Mouse (Mus musculus): ENCODE data around the gene Gm4792. TPM values are rescaled to one million over a fixed set of nuclear protein-coding genes. Genes with fewer than 3 reads are reported as not detected.
A peak's percentile ranks its signal among the peaks of the same experiment; 100 is the strongest.

Gm4792 gene
- polyA plus RNA-seq, 1 experiment from 2014 or later, result 0.27 TPM

- Histone ChIP-seq H3K27ac (no peak overlapping the region), H3K9me3 (no peaks in the 10 kb centered on the region; the same call in 1 of the 2 replicates), H3K4me2 (replicated peaks) (no peak overlapping the region), H3K9ac (no peak overlapping the region), H3K27me3 (replicated peaks) (no peaks in the 10 kb centered on the region), H3K4me3 (no peak overlapping the region), H3K36me3 (no peaks in the 10 kb centered on the region), H3K4me1 (no peaks in the 10 kb centered on the region)
- WGBS, result 84% methylated on average over 16 of the region's 16 CpGs
- no peak for ATAC-seq (ENCODE audit: low FRiP score, low read depth)
Observed at GRCm38 (mm10) chr10:94332358-94333137, 34.0 kb upstream of the Gm4792 start.

- no peak overlapping the region for H3K4me3 ChIP-seq
- no peak for ATAC-seq (ENCODE audit: low FRiP score, low read depth)
- WGBS, result 58% methylated on average over 5 of the region's 5 CpGs
- no peaks in the 10 kb centered on the region for H3K36me3 ChIP-seq
- H3K4me2 ChIP-seq (replicated peaks), result no peak overlapping the region
- H3K27me3 ChIP-seq (replicated peaks), result no peaks in the 10 kb centered on the region
- no peak overlapping the region for H3K27ac ChIP-seq
- H3K4me1 ChIP-seq, result no peaks in the 10 kb centered on the region
- H3K9ac ChIP-seq, result no peak overlapping the region
- H3K9me3 ChIP-seq, result peaks cover under 1% of the 10 kb centered on the region
Observed at GRCm38 (mm10) chr10:94329962-94330361, 31.5 kb upstream of the Gm4792 start.

DNA sequence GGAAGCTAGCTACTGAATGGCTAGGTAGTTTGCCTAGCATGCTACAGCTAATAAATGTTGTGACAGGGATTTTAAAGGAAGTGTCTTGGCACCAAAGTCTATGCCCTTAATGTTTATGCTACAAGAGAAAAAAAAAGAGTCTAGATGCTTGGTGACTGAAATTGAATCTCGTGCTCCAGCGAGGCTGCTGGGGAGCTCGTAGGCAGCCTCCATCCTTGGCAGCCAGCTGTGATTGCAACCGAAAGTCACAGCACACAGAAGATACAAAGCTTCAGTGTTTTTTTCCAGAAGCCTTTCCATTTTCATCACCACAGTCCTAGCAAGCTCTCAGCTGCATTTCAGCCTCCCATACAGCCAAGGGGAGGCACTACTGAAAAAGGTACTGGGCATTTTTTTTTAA, 20.1 kb upstream of the Gm4792 start:
- Histone ChIP-seq H3K27me3 (replicated peaks) (no peaks in the 10 kb centered on the region; the same call in 1 of the 2 replicates), H3K27ac (no peak overlapping the region), H3K4me1 (no peaks in the 10 kb centered on the region), H3K36me3 (no peaks in the 10 kb centered on the region), H3K9ac (no peak overlapping the region), H3K9me3 (no peaks in the 10 kb centered on the region; the same call in 1 of the 2 replicates), H3K4me3 (no peak overlapping the region), H3K4me2 (replicated peaks) (no peak overlapping the region)
- WGBS, result 60% methylated on average over 4 of the region's 4 CpGs
- no peak for ATAC-seq (ENCODE audit: low FRiP score, low read depth)

DNA sequence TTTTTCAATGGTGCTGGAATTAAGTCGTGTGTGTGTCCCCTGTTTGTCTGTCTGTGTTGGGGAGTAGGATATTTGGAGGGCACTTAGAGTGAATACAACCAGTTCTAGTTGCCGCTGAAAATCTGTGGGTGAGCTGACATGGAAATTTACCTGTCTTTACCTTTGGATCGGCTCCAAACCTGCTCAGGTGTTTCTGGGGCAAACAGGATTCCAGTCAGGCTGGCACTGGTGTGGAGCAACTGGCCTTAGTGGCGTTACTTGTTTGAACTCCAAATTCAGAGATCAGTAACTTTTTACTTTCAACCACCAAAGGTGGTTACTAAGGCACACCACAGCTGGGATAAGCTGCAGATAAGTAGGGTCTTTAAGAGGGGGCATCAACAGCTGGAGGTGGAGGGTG, 14.6 kb upstream of the Gm4792 start:
- H3K27ac ChIP-seq, result no peak overlapping the region
- ATAC-seq (ENCODE audit: low FRiP score, low read depth), result no peak
- 87% methylated on average over 4 of the region's 4 CpGs for WGBS
- H3K36me3 ChIP-seq, result no peaks in the 10 kb centered on the region
- no peak overlapping the region for H3K9ac ChIP-seq
- H3K9me3 ChIP-seq, result peaks cover 9% of the 10 kb centered on the region
- peaks cover 16% of the 10 kb centered on the region for H3K4me1 ChIP-seq
- no peak overlapping the region for H3K4me3 ChIP-seq
- H3K27me3 ChIP-seq (replicated peaks), result no peaks in the 10 kb centered on the region; the same call in none of the 2 replicates
- no peak overlapping the region for H3K4me2 ChIP-seq (replicated peaks)

- no peak overlapping the region for H3K27ac ChIP-seq
- ATAC-seq (ENCODE audit: low FRiP score, low read depth), result peak; percentile 79
- H3K27me3 ChIP-seq (replicated peaks), result no peaks in the 10 kb centered on the region; the same call in none of the 2 replicates
- peak overlapping the region; percentile 94 for H3K4me2 ChIP-seq (replicated peaks)
- peak overlapping the region; percentile 45 for H3K9ac ChIP-seq
- H3K9me3 ChIP-seq, result peaks cover 9% of the 10 kb centered on the region
- H3K4me1 ChIP-seq, result peaks cover 16% of the 10 kb centered on the region
- H3K36me3 ChIP-seq, result no peaks in the 10 kb centered on the region
- H3K4me3 ChIP-seq, result peak overlapping the region; percentile 43
- under 1% methylated on average over 45 of the region's 45 CpGs for WGBS
Observed at GRCm38 (mm10) chr10:94312007-94312715, 13.7 kb upstream of the Gm4792 start.

DNA sequence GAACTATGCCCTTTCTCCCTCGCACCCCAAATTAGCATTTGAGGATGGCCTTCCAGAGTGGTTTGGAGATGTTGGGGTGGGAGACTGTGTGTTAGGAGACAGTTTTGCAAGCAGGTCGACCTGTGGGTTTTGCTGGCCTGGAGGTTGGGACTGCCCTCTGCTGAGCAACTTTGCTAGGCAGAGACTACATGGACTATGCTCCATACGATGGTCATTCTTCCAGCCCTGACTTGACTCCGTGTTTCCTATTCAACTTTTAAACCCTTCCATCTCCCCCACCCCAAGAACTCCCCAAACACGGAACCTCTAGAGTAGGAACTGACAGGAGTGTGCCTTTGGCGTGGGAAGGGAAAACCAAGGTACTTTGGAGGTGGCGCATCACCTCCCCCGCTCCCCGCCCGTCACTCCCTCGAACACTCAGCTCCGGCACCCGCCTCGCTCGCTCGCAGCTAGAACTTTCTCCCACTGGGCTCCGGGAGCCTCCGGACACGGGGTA, 13.1 kb upstream of the Gm4792 start, which contains the start of gene Tmcc3:
TSS of gene Tmcc3 (plus strand) at position 439 of the 496 bp plus-strand sequence.
- Histone ChIP-seq H3K4me2 (replicated peaks) (peak within 1 kb of the TSS; percentile 94), H3K36me3 (no peaks in the 10 kb centered on the region), H3K9me3 (peaks cover 9% of the 10 kb centered on the region), H3K4me3 (peak within 1 kb of the TSS; percentile 43), H3K4me1 (peaks cover 16% of the 10 kb centered on the region), H3K9ac (peak within 1 kb of the TSS; percentile 45), H3K27me3 (replicated peaks) (no peaks in the 10 kb centered on the region; the same call in none of the 2 replicates), H3K27ac (no peak within 1 kb of the TSS)
- ATAC-seq (ENCODE audit: low FRiP score, low read depth), result peak; percentile 17; the same call in 1 of the 2 replicates
- 1% methylated on average over 19 of the region's 19 CpGs for WGBS

DNA sequence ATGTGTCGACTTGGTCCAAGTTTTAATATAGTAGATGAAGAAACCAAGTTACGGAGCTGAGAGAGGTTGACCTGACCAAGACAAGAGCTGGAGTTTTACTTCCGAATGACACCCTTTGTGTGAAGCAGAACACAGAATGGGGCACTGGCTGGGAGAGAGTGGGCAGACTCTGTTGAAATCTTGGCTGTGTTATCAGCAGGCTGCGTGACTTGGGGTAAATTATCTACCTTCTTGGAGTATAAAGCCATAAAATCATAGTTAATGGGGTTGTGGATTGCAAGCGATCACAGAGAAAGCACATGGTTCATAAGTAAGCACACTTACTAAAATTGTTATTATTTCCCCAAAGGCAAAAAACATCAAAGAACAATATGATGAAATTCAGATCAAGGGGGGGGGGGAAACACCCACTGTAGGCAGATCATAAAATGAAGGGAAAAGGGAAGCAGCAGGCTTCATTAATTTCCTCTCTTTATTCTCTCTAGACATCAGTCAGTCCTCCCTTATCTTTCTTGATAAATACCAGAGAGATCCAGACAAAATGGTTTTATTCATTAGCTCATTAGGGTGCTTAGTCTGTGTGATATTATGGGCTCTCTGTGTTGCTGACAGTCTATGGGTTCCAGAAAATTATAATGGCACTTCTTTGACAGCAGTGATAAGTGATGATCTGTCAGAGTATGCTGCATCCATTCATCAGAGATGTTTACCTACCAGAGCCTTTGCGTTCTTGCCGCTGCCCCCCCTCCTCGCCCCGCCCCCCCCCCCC, 12.2 kb upstream of the Gm4792 start:
- Histone ChIP-seq H3K4me2 (replicated peaks) (no peak overlapping the region), H3K4me1 (peaks cover 16% of the 10 kb centered on the region), H3K27me3 (replicated peaks) (no peaks in the 10 kb centered on the region; the same call in none of the 2 replicates), H3K4me3 (no peak overlapping the region), H3K9me3 (peaks cover 9% of the 10 kb centered on the region), H3K9ac (no peak overlapping the region), H3K36me3 (no peaks in the 10 kb centered on the region), H3K27ac (no peak overlapping the region)
- ATAC-seq (ENCODE audit: low FRiP score, low read depth), result no peak
- 56% methylated on average over 8 of the region's 9 CpGs for WGBS

DNA sequence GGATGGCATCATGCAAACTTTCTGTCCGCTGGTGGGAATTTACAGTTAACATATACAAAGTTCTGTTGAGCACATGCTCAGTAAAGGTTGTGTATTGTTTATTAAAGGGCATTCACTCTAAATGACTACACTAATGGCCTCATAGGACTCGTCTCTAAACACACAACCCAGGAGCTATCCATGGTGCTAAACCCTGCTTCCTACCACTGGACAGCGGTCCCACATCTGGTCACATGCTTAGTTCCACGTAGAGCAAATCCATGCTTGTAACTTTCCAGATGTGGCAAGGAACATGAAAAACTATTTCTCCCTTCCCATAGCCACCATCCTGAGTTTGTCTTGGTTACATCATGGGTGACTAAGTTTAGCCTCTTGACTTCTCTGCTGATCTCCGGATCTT, 7.0 kb upstream of the Gm4792 start:
- Histone ChIP-seq H3K36me3 (no peaks in the 10 kb centered on the region), H3K9me3 (peaks cover 9% of the 10 kb centered on the region), H3K27me3 (replicated peaks) (no peaks in the 10 kb centered on the region), H3K4me2 (replicated peaks) (no peak overlapping the region), H3K27ac (no peak overlapping the region), H3K4me3 (no peak overlapping the region), H3K4me1 (no peaks in the 10 kb centered on the region), H3K9ac (no peak overlapping the region)
- WGBS, result 69% methylated on average over 5 of the region's 5 CpGs
- no peak for ATAC-seq (ENCODE audit: low FRiP score, low read depth)

DNA sequence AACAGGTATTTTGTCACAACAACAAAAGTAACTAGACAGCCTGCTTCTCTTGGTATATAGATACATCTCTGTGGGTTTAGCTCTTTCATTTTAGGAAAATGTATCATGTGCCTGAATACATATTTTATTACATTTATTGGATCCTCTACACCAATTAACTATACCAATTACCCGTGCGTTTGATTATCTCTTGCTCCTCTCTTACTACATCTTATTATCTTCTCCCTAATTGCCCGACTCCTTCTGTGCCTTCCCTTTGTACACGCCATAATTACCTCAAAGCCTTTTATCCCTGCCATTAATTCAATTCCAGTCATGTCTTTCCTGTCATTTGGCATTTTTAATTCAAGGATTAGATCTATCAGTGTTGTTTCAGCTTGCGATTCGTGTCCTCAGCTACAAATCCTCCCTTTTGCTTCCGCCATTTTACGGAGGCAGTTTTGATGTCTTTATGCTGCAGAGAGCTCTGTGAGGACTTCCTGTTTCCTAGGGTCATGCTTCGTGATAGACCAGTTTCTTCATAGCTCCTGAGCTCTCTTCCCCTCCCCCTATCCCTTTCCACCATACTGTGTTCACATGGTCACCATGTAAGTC, 5.7 kb upstream of the Gm4792 start:
- H3K4me2 ChIP-seq (replicated peaks), result no peak overlapping the region
- no peaks in the 10 kb centered on the region for H3K27me3 ChIP-seq (replicated peaks)
- WGBS, result 81% methylated on average over 9 of the region's 9 CpGs
- peaks cover 7% of the 10 kb centered on the region for H3K9me3 ChIP-seq
- ATAC-seq (ENCODE audit: low FRiP score, low read depth), result no peak
- H3K4me3 ChIP-seq, result no peak overlapping the region
- H3K27ac ChIP-seq, result no peak overlapping the region
- H3K9ac ChIP-seq, result no peak overlapping the region
- H3K36me3 ChIP-seq, result no peaks in the 10 kb centered on the region
- H3K4me1 ChIP-seq, result no peaks in the 10 kb centered on the region

- no peak overlapping the region for H3K27ac ChIP-seq
- no peaks in the 10 kb centered on the region for H3K9me3 ChIP-seq
- no peaks in the 10 kb centered on the region for H3K36me3 ChIP-seq
- H3K9ac ChIP-seq, result no peak overlapping the region
- 94% methylated on average over 2 of the region's 2 CpGs for WGBS
- H3K27me3 ChIP-seq (replicated peaks), result no peaks in the 10 kb centered on the region
- H3K4me2 ChIP-seq (replicated peaks), result no peak overlapping the region
- H3K4me3 ChIP-seq, result no peak overlapping the region
- no peak for ATAC-seq (ENCODE audit: low FRiP score, low read depth)
- H3K4me1 ChIP-seq, result peaks cover 24% of the 10 kb centered on the region; the same call in 1 of the 2 replicates
Observed at GRCm38 (mm10) chr10:94299301-94299700, 798 bp upstream of the Gm4792 start.

DNA sequence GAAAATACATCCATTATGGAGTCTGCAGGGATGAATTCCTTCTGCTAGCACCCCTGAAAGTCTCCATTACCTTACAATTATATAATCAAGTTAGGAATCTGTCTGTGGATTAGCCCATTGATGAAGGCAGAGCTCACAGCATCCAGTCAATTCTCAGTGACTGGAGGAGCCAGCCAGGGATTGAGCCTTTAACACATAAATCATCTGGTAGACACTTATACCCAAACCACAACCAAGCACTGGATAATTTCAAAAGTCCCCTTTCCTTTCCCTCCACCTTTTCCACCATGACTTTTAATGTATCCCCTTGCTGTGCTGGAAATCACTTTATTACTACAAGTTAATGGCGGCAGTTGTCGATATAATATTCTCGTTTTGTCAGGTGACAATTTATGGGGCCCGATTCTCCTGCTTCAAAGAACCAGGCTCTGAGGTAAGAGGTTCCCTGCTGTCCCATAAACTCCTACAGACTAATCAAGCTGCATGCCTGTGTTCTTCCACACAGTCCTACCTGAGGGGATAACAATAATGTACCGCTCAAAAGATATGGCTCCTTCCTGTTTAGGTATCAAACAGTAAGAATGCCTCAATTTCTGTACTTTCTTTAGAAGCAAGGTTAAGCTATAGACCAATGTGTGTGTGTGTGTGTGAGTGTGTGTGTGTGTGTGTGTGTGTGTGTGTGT, 2.4 kb downstream of the Gm4792 start:
- no peak overlapping the region for H3K9ac ChIP-seq
- no peak overlapping the region for H3K27ac ChIP-seq
- 81% methylated on average over 5 of the region's 5 CpGs for WGBS

More for the DNA sequence above, 2.4 kb downstream of the Gm4792 start:
- Histone ChIP-seq H3K4me3 (no peak overlapping the region), H3K36me3 (no peaks in the 10 kb centered on the region), H3K4me2 (replicated peaks) (no peak overlapping the region), H3K9me3 (no peaks in the 10 kb centered on the region), H3K27me3 (replicated peaks) (no peaks in the 10 kb centered on the region), H3K4me1 (peaks cover 24% of the 10 kb centered on the region; the same call in 1 of the 2 replicates)
- no peak for ATAC-seq (ENCODE audit: low FRiP score, low read depth)

All from neural tube, embryonic 12.5 days (tissue).